Mouse (Mus musculus) forebrain, embryonic 13.5 days (tissue): ENCODE results near the gene Ryr2. TPM values are rescaled to one million over a fixed set of nuclear protein-coding genes. Genes with fewer than 3 reads are reported as not detected.
A peak's percentile ranks its signal among the peaks of the same experiment; 100 is the strongest.
"Not testable (repeated sequence)": the region's sequence is repeated elsewhere in the genome, so short reads cannot be mapped to it uniquely, and the experiment has no call there.

ENCODE experiments used
- ATAC-seq: fragments of 200-750 bp; cut with Nextera tagmentation; 2 replicates; pipeline ENCODE4 v1.8.0; 2017
- H3K27ac ChIP-seq: fragments of 300-500 bp; sonication (generic); 2 replicates; pipeline ENCODE4 v1.5.1; 2015; ENCODE audit warnings: inconsistent platforms, mild to moderate bottlenecking, moderate library complexity
- H3K27me3 ChIP-seq: fragments of 300-500 bp; sonication (generic); 2 replicates; pipeline ENCODE4 v1.6.1; 2015; ENCODE audit warnings: mild to moderate bottlenecking, inconsistent platforms
- H3K36me3 ChIP-seq: fragments of 300-500 bp; sonication (generic); 2 replicates; pipeline ENCODE4 v1.6.1; 2015; ENCODE audit warnings: mild to moderate bottlenecking, inconsistent platforms; ENCODE audit not compliant: poor library complexity, severe bottlenecking
- H3K4me1 ChIP-seq: fragments of 300-500 bp; sonication (generic); 2 replicates; pipeline ENCODE4 v1.6.1; 2015; ENCODE audit warnings: inconsistent platforms
- H3K4me2 ChIP-seq: fragments of 300-500 bp; sonication (generic); 2 replicates; pipeline ENCODE4 v1.6.1; 2015; ENCODE audit warnings: inconsistent platforms, mild to moderate bottlenecking, moderate library complexity
- H3K4me3 ChIP-seq: fragments of 300-500 bp; sonication (generic); 2 replicates; pipeline ENCODE4 v1.5.1; 2015; ENCODE audit warnings: mild to moderate bottlenecking, inconsistent platforms
- H3K9ac ChIP-seq: fragments of 300-500 bp; sonication (generic); 2 replicates; pipeline ENCODE4 v1.6.1; 2015; ENCODE audit warnings: mild to moderate bottlenecking, inconsistent platforms
- H3K9me3 ChIP-seq: fragments of 300-500 bp; sonication (generic); replicated peaks from 2 replicates; pipeline ENCODE4 v1.6.1; 2016; ENCODE audit warnings: inconsistent platforms
- WGBS: fragments of 180-500 bp; shearing (Covaris S2); methylation state at CpG from one replicate; pipeline ENCODE4 v1.1.7; 2015; 5-methylcytosine and 5-hydroxymethylcytosine counted together
- polyA plus RNA-seq: library from polyadenylated mRNA; unstranded; fragments of >200 nt; fragmentation: Nextera tagmentation; extraction: Ambion mirVana; gene quantifications from 2 replicates; pipeline ENCODE4 v1.2.1, GENCODE M21; 2015

Ryr2 gene
- polyA plus RNA-seq, 1 experiment from 2014 or later: 0.53 TPM

DNA sequence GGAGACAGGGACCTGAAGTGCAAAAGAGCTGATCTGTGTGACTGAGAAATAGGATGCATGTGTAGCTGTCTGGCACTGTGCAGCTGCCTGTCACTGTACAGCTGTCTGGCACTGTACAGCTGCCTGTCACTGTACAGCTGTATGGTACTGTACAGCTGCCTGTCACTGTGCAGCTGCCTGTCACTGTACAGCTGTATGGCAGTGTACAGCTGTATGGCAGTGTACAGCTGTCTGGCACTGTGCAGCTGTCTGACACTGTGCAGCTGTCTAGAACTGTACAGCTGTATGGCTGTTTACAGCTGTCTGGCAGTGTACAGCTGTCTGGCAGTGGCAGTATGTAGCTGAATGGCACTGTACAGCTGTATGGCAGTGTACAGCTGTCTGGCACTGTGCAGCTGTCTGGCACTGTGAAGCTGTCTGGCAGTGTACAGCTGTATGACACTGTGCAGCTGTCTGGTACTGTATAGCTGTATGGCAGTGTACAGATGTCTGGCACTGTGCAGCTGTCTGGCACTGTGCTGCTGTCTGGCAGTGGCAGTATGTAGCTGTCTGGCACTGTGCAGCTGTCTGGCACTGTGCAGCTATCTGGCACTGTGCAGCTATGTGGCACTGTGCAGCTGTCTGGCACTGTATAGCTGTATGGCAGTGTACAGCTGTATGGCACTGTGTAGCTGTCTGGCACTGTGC lies 147.1 kb downstream of the Ryr2 start:
- 0 out of 2 replicates have a peak, but pooled peaks have one; percentile 20 for ATAC-seq
- Histone ChIP-seq H3K27ac (no peak overlapping the region), H3K9me3 (no peaks in the 10 kb centered on the region), H3K9ac (no peak overlapping the region), H3K4me1 (no peaks in the 10 kb centered on the region), H3K36me3 (no peaks in the 10 kb centered on the region), H3K4me3 (no peak overlapping the region), H3K4me2 (no peak overlapping the region), H3K27me3 (no peaks in the 10 kb centered on the region)

- no peak overlapping the region for H3K4me2 ChIP-seq
- no peaks in the 10 kb centered on the region for H3K4me1 ChIP-seq
- H3K27ac ChIP-seq: no peak overlapping the region
- no peak overlapping the region for H3K9ac ChIP-seq
- 83% methylated on average over 3 of the region's 3 CpGs for WGBS
- no peak for ATAC-seq
- no peaks in the 10 kb centered on the region for H3K36me3 ChIP-seq
- no peaks in the 10 kb centered on the region for H3K9me3 ChIP-seq
- H3K27me3 ChIP-seq: no peaks in the 10 kb centered on the region
- H3K4me3 ChIP-seq: no peak overlapping the region
Observed at GRCm38 (mm10) chr13:11958854-11959253, 147.9 kb downstream of the Ryr2 start.

- ATAC-seq: no peak
- Histone ChIP-seq H3K27ac (no peak overlapping the region), H3K4me1 (no peaks in the 10 kb centered on the region), H3K27me3 (no peaks in the 10 kb centered on the region), H3K4me2 (no peak overlapping the region), H3K9ac (no peak overlapping the region), H3K4me3 (no peak overlapping the region), H3K36me3 (no peaks in the 10 kb centered on the region), H3K9me3 (no peaks in the 10 kb centered on the region)
- WGBS: 88% methylated on average over 4 of the region's 4 CpGs
Observed at GRCm38 (mm10) chr13:11958271-11958670, 148.5 kb downstream of the Ryr2 start.

- Histone ChIP-seq H3K36me3 (no peaks in the 10 kb centered on the region), H3K27ac (no peak overlapping the region), H3K27me3 (no peaks in the 10 kb centered on the region), H3K9ac (no peak overlapping the region), H3K4me1 (no peaks in the 10 kb centered on the region), H3K4me3 (no peak overlapping the region), H3K9me3 (no peaks in the 10 kb centered on the region), H3K4me2 (no peak overlapping the region)
- 68% methylated on average over 3 of the region's 3 CpGs for WGBS
- no peak for ATAC-seq
Observed at GRCm38 (mm10) chr13:11951951-11952350, 154.8 kb downstream of the Ryr2 start.

DNA sequence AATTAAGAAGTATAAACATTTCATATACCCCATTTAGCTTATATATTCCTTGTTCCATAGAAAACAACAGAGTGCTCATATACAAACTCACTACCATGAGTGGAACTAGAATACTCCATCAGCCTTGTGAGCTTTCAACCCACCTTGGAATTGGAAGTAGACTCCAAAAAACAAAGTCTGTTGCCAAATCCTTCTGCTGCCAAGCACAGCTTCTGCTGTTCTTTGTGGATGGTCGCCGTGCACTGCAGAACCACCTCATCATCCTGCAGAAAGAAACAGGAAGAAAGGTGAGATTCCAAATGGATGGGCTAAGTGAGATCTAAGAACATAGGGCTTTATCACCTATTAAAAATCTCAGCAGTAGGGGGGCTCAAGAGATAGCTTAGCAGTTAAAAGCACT lies 161.0 kb downstream of the Ryr2 start:
- Histone ChIP-seq H3K27me3 (no peaks in the 10 kb centered on the region), H3K4me2 (no peak overlapping the region), H3K4me3 (no peak overlapping the region), H3K9me3 (no peaks in the 10 kb centered on the region), H3K4me1 (no peaks in the 10 kb centered on the region), H3K27ac (no peak overlapping the region), H3K9ac (no peak overlapping the region), H3K36me3 (no peaks in the 10 kb centered on the region)
- 93% methylated on average over 2 of the region's 2 CpGs for WGBS
- no peak for ATAC-seq

DNA sequence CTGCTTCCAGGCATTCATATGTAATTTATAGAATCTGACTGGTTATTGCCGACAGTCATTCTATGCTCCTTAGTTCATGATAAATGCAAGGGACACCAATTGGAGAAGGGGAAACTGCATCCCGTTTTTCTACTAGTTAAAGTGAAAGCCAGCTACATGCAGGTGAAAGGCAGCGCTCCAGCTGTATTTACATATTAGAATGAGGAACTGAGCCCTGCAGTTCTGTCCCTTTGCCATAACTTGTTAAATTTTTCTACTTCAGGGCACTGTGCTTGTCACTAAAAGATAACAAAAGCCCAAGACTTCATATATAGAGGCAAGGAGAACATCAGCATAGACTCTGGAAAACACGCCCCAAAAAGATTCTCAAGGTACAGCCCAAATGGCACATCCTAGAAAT lies 165.0 kb downstream of the Ryr2 start:
- WGBS: 88% methylated on average over 4 of the region's 4 CpGs
- H3K9ac ChIP-seq: no peak overlapping the region
- H3K27me3 ChIP-seq: no peaks in the 10 kb centered on the region
- ATAC-seq: no peak
- H3K4me2 ChIP-seq: no peak overlapping the region
- H3K27ac ChIP-seq: no peak overlapping the region
- H3K9me3 ChIP-seq: no peaks in the 10 kb centered on the region
- H3K4me1 ChIP-seq: no peaks in the 10 kb centered on the region
- no peak overlapping the region for H3K4me3 ChIP-seq
- H3K36me3 ChIP-seq: no peaks in the 10 kb centered on the region

DNA sequence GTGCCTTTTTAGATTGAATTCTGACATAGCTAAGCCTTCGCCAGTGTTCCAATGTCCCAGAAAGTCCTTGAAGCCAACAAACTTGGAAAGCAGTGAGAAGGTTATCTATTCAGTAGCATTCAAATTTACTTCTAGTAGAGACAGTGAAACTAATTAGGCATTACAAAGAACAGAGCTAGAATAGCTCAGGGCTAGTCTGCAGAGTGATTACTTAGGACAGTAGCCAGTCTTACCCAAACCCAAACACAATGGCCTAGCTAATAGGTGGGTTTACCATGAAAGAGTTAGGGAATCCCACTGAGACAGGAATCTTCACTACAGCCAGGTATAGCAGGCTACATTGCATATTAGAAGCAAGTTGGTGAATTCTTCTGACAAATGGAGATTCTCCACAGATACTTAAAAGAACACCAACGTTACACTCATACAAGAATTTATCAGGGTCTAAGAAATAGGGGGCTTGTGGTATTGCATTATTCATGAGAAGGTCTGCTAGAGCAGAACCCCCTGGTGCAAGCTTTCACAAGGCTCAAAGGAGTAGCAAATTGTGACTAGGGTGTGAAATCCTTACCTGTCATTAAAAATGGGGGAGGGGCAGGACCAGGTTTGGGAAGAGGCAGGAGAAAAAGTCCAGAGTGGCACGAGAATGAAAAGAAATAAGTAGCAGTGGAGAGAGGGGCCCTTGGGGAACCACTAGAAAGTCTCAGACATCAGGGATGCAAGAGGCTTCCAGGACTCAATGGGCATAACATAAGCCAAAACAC lies 172.3 kb downstream of the Ryr2 start:
- H3K9me3 ChIP-seq, H3K27ac ChIP-seq, H3K4me2 ChIP-seq, H3K36me3 ChIP-seq, H3K4me1 ChIP-seq, ATAC-seq, H3K9ac ChIP-seq, H3K4me3 ChIP-seq, H3K27me3 ChIP-seq: not testable (repeated sequence)
- 57% methylated on average over 3 of the region's 3 CpGs for WGBS

DNA sequence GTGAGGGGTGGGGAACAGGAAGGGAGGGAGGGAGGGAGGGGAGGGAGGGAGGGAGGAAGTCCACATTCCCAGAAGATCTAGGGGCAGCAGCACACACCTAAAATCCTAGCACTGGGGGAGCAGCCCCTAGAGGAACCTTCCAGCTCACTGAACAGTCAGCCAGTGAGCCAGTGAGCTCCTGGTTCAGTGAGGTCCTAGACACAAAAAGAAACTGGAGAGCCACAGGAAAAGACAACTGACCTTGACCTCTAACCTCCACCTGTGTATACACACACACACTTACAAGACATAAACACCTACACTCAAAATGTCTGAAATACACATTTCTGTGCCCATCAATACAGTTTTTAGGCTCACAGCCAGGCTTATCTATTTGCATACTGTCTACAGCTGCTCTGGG lies 173.4 kb downstream of the Ryr2 start:
- no peak overlapping the region for H3K9ac ChIP-seq
- H3K4me3 ChIP-seq: no peak overlapping the region
- H3K27ac ChIP-seq: no peak overlapping the region
- no peaks in the 10 kb centered on the region for H3K4me1 ChIP-seq
- H3K9me3 ChIP-seq: no peaks in the 10 kb centered on the region
- H3K4me2 ChIP-seq: no peak overlapping the region
- no peaks in the 10 kb centered on the region for H3K27me3 ChIP-seq
- no peak for ATAC-seq
- H3K36me3 ChIP-seq: no peaks in the 10 kb centered on the region

DNA sequence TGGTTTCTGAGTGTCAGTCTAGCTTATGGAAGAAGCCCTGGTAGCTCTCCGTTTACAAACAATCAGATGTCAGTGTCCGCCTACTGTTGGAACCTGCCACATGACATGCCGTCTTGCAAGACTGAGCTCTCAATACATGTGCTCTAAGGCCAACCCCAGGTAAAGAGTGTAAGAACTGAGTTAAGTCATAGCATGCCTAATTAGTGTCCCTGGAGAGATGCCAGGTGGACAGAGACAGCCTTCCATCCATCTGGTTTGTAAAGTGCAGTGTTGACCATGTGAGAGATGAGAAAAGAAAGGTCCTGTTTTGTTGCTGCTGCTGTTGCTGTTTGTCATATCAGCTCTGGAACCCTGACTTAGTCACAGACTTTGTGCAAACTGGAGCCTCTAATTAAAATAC lies 178.0 kb downstream of the Ryr2 start:
- Histone ChIP-seq H3K9me3 (no peaks in the 10 kb centered on the region), H3K9ac (no peak overlapping the region), H3K4me2 (no peak overlapping the region), H3K4me1 (no peaks in the 10 kb centered on the region), H3K4me3 (no peak overlapping the region), H3K36me3 (no peaks in the 10 kb centered on the region), H3K27ac (no peak overlapping the region), H3K27me3 (no peaks in the 10 kb centered on the region)
- no peak for ATAC-seq
- 89% methylated on average over 3 of the region's 3 CpGs for WGBS

- Histone ChIP-seq H3K27ac (no peak overlapping the region), H3K4me2 (no peak overlapping the region), H3K4me3 (no peak overlapping the region), H3K9ac (no peak overlapping the region), H3K36me3 (no peaks in the 10 kb centered on the region), H3K9me3 (no peaks in the 10 kb centered on the region), H3K27me3 (no peaks in the 10 kb centered on the region), H3K4me1 (no peaks in the 10 kb centered on the region)
- 87% methylated on average over 4 of the region's 4 CpGs for WGBS
- no peak for ATAC-seq
Observed at GRCm38 (mm10) chr13:11927727-11928126, 179.0 kb downstream of the Ryr2 start.

DNA sequence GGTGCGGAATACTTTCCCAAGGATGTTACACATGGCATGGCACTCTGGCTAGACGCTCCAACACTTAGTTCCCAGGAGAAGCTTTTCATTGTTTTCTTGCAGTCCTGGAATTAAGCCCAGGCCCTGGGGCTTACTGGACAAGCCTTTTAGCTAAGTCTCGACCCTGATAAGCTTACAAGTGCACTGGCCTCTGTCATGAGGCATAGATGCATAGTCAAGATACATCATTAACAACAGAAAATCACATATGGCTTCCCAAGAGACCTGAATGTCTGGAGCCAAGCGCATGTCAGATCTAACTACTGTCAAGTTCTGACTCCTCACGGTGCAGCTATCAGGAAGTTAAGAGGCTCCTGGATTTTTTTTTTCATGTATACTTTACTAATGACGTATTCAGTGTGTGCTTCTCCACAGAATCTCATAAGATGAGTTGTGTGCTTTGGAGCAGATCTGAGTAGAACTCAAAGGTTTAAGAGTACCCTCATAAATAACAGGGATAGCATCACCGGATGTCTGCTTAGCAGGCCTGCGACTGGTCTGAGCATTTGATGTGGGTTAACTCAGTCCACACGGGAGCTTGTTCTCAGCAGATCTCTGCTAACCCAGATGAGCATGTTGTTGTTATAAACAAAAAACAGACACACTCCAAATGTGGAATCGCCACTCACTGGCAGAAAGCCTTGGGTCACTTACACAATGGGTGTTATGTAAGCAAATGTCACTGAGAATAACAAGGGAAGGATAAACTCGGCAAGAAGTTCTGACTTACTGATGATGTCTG lies 179.8 kb downstream of the Ryr2 start:
- Histone ChIP-seq H3K9me3 (no peaks in the 10 kb centered on the region), H3K27ac (no peak overlapping the region), H3K9ac (no peak overlapping the region), H3K4me2 (no peak overlapping the region), H3K4me3 (no peak overlapping the region), H3K36me3 (no peaks in the 10 kb centered on the region), H3K27me3 (no peaks in the 10 kb centered on the region), H3K4me1 (no peaks in the 10 kb centered on the region)
- 83% methylated on average over 11 of the region's 11 CpGs for WGBS
- ATAC-seq: no peak

DNA sequence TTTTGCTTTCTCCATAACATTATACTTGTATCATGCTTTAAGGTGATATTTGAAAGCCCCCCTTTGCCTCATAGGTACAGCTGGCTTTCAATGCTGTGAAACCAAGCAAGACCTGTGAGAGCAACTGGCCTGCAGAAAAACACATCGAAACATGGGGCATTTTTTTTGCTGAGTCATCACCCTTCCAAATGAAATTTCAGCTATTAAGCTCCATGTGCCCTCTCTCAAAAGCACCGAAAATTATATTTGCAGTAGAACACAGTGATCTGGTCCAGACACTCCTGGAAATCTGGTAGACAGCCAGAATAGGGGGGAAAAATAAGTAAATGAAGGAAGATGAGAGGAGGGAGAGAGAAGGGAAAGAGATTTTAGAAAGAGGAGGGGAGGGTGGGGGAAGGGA lies 180.5 kb downstream of the Ryr2 start:
- no peak overlapping the region for H3K4me3 ChIP-seq
- H3K9me3 ChIP-seq: no peaks in the 10 kb centered on the region
- 96% methylated on average over 2 of the region's 2 CpGs for WGBS
- no peak overlapping the region for H3K4me2 ChIP-seq
- H3K27me3 ChIP-seq: no peaks in the 10 kb centered on the region
- H3K4me1 ChIP-seq: no peaks in the 10 kb centered on the region
- no peak overlapping the region for H3K9ac ChIP-seq
- ATAC-seq: no peak
- H3K36me3 ChIP-seq: no peaks in the 10 kb centered on the region
- H3K27ac ChIP-seq: no peak overlapping the region
